Mouse (Mus musculus) liver, embryonic 16.5 days (tissue): ENCODE results near the gene Arhgef3. TPM values are rescaled to one million over a fixed set of nuclear protein-coding genes. Genes with fewer than 3 reads are reported as not detected.
A peak's percentile ranks its signal among the peaks of the same experiment; 100 is the strongest.

Experiments used
- ATAC-seq: fragments of 200-750 bp; cut with Nextera tagmentation; 2 replicates; pipeline ENCODE4 v1.8.0; 2017; ENCODE audit warnings: low read depth, mild to moderate bottlenecking, moderate number of reproducible peaks, moderate library complexity
- H3K27ac ChIP-seq: fragments of 300-500 bp; sonication (generic); 2 replicates; pipeline ENCODE4 v1.5.1; 2014; ENCODE audit warnings: mild to moderate bottlenecking, low read length
- H3K27me3 ChIP-seq: fragments of 300-500 bp; sonication (generic); 2 replicates; pipeline ENCODE4 v1.6.1; 2014; ENCODE audit warnings: low read depth, low read length, mixed read lengths; ENCODE audit not compliant: control insufficient read depth, insufficient read depth
- H3K36me3 ChIP-seq: fragments of 300-500 bp; sonication (generic); 2 replicates; pipeline ENCODE4 v1.6.1; 2014; ENCODE audit warnings: mild to moderate bottlenecking; ENCODE audit not compliant: control insufficient read depth, insufficient read depth
- H3K4me1 ChIP-seq: fragments of 300-500 bp; sonication (generic); 2 replicates; pipeline ENCODE4 v1.6.1; 2014; ENCODE audit warnings: low read depth, low read length, mixed read lengths; ENCODE audit not compliant: control insufficient read depth
- H3K4me2 ChIP-seq: fragments of 300-500 bp; sonication (generic); 2 replicates; pipeline ENCODE4 v1.6.1; 2014; ENCODE audit warnings: low read depth, low read length, mixed read lengths
- H3K4me3 ChIP-seq: fragments of 300-500 bp; sonication (generic); 2 replicates; pipeline ENCODE4 v1.5.1; 2014; ENCODE audit warnings: low read depth, mild to moderate bottlenecking, low read length
- H3K9ac ChIP-seq: fragments of 300-500 bp; sonication (generic); 2 replicates; pipeline ENCODE4 v1.6.1; 2014; ENCODE audit warnings: low read depth, low read length
- H3K9me3 ChIP-seq: fragments of 300-500 bp; sonication (generic); replicated peaks from 2 replicates; pipeline ENCODE4 v1.6.1; 2016; ENCODE audit warnings: low read length; ENCODE audit not compliant: control insufficient read depth
- WGBS: fragments of 180-500 bp; shearing (Covaris S2); extraction: QIAGEN DNeasy Blood & Tissue Kit; methylation state at CpG from one replicate; pipeline ENCODE4 v1.1.7; 2014; ENCODE audit not compliant: insufficient replicate concordance; 5-methylcytosine and 5-hydroxymethylcytosine counted together
- polyA plus RNA-seq: library from polyadenylated mRNA; unstranded; fragments of >200 nt; fragmentation: Nextera tagmentation; extraction: Ambion mirVana; gene quantifications from 2 replicates; pipeline ENCODE4 v1.2.1, GENCODE M21; 2015

Gene Arhgef3
- polyA plus RNA-seq, 1 experiment from 2014 or later = 12.5 TPM

DNA sequence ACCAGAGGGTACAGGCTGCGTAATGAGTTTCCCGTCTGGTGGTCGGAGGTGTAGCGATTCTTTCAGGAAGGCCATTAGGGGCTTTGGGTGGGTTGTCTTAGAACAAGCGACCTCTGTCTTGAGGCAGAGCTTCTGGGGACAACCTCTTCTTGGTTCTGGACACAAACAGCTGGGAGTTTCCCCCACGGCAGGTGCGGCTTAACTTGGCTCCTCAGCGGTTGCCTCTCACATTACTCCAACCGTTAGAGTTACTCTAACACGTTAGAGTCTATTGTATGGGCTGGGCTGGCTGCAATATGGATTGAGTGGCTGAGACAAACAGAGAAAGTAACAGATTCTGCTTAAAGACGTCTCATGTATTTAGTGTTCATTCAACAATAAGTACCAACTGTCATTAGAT, 60.6 kb downstream of the Arhgef3 start:
- WGBS = 65% methylated on average over 11 of the region's 11 CpGs
- H3K4me2 ChIP-seq = no peak overlapping the region
- no peaks in the 10 kb centered on the region; the same call in 1 of the 2 replicates for H3K4me1 ChIP-seq
- no peaks in the 10 kb centered on the region for H3K9me3 ChIP-seq
- no peak overlapping the region for H3K4me3 ChIP-seq
- H3K27ac ChIP-seq = no peak overlapping the region
- no peak overlapping the region for H3K9ac ChIP-seq
- no peaks in the 10 kb centered on the region for H3K27me3 ChIP-seq
- no peaks in the 10 kb centered on the region for H3K36me3 ChIP-seq
- ATAC-seq = no peak

DNA sequence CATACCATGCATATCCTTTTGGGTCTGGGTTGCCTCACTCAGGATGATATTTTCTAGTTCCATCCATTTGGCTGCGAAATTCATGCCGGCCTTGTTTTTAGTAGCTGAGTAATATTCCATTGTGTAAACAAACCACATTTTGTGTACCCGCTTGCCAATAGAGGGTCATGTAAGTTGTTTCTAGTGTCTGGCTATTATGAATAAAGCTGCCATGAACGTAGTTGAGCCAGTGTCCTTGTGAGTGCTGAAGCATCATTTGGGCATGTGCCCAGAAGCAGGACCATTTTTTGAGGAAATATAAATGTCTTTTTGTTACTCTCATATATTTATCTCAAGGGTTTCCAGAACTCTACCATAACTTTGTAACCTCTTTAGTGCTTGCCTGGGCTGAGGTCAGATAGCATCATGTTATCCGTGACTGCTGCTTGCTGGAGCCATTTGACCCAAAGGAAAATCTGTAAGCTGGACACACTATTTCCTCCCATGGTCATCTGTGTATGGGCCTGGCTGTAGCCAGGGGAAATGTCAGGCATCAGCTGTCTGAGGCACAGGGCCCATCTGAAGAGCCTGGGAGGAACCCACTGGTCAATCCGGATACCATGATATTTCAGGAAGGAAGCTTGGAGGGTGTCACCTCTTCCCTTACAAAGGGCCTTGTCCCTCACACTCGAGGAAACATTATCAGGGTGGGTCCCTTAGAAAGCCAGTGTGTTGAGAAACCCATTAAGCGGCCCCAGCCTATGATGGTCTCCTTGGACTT, 63.3 kb downstream of the Arhgef3 start:
- H3K36me3 ChIP-seq = no peaks in the 10 kb centered on the region
- peak; percentile 28; the same call in 1 of the 2 replicates for ATAC-seq
- WGBS = 53% methylated on average over 8 of the region's 8 CpGs
- H3K9ac ChIP-seq = no peak overlapping the region
- H3K4me3 ChIP-seq = no peak overlapping the region
- no peaks in the 10 kb centered on the region for H3K9me3 ChIP-seq
- peaks cover 2% of the 10 kb centered on the region; the same call in 1 of the 2 replicates for H3K4me1 ChIP-seq
- H3K27me3 ChIP-seq = no peaks in the 10 kb centered on the region
- no peak overlapping the region for H3K4me2 ChIP-seq
- no peak overlapping the region for H3K27ac ChIP-seq

DNA sequence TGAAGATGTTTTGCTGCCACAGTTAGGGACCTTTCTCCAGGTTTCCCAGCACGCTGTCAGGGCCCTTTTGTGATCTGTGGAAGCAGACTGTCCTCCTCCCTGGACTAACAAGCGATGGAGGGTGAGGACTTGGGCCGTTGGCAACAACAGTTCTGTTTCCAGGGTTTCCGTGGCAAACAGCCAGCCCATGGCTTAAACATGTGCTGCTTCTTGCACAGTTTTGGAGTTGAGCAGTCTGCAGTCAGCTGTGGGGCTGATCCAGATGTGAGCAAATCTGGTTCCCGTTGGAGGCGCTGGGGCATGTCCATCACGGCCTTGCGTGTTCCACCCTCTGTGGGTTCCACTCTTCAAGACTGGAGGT, 63.8 kb downstream of the Arhgef3 start:
- H3K27me3 ChIP-seq = no peaks in the 10 kb centered on the region
- ATAC-seq = no peak; the same call in 1 of the 2 replicates

DNA sequence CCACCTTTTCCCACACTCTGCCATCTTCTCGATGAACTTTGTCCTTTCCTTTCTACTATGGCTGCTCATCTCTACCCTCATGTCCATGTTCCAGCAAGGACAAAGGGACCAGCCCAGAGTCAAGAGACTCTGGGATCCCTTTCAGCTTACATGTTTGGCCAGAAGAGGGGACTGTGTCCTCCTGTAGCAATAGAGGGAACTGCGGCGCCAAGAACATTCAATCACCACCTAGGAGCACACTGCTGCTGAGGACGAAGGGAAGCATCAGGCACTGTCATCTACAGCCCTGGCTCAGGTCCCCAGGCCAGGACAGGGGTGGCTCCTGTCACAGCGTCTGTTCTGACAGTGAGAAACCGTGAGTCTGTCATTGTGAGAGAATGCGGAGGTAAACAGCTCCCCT, 65.1 kb downstream of the Arhgef3 start:
- peaks cover 3% of the 10 kb centered on the region; the same call in 1 of the 2 replicates for H3K4me1 ChIP-seq
- H3K4me2 ChIP-seq = no peak overlapping the region
- no peaks in the 10 kb centered on the region for H3K36me3 ChIP-seq
- no peak overlapping the region for H3K9ac ChIP-seq
- H3K27ac ChIP-seq = no peak overlapping the region
- H3K27me3 ChIP-seq = no peaks in the 10 kb centered on the region
- H3K4me3 ChIP-seq = no peak overlapping the region
- 70% methylated on average over 7 of the region's 7 CpGs for WGBS
- H3K9me3 ChIP-seq = no peaks in the 10 kb centered on the region
- ATAC-seq = no peak

More for the DNA sequence above, 63.8 kb downstream of the Arhgef3 start:
- Histone ChIP-seq H3K27ac (no peak overlapping the region), H3K36me3 (no peaks in the 10 kb centered on the region), H3K4me1 (peaks cover 3% of the 10 kb centered on the region; the same call in 1 of the 2 replicates), H3K9me3 (no peaks in the 10 kb centered on the region), H3K4me2 (no peak overlapping the region), H3K9ac (no peak overlapping the region), H3K4me3 (no peak overlapping the region)
- WGBS = 74% methylated on average over 8 of the region's 8 CpGs

DNA sequence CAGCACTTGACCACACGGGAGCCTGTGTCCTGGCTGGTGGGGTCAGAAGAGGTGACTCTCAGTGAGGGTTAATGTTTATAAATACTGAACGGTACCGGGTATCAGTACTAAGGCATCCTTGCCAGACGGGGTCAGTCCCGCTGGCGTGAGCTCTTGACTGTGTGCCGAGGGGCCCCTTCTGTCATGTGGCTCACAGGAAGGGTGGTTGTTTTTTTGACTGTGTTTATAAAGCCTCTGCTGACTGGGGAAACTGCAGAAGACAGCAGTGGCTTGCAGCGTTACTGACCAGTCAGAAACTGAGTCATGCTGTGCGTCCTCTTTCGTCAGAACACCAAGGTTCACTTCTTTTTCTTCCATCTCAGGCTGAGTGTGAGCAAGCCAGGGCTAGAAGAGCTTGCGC, 67.4 kb downstream of the Arhgef3 start:
- WGBS = 39% methylated on average over 11 of the region's 11 CpGs
- Histone ChIP-seq H3K27ac (0 out of 2 replicates have a peak overlapping the region, but pooled peaks have one; percentile 19), H3K4me3 (no peak overlapping the region), H3K9me3 (no peaks in the 10 kb centered on the region), H3K4me1 (peaks cover 3% of the 10 kb centered on the region; the same call in 1 of the 2 replicates), H3K27me3 (no peaks in the 10 kb centered on the region), H3K36me3 (no peaks in the 10 kb centered on the region), H3K9ac (no peak overlapping the region), H3K4me2 (no peak overlapping the region)
- peak; percentile 22; the same call in 1 of the 2 replicates for ATAC-seq

DNA sequence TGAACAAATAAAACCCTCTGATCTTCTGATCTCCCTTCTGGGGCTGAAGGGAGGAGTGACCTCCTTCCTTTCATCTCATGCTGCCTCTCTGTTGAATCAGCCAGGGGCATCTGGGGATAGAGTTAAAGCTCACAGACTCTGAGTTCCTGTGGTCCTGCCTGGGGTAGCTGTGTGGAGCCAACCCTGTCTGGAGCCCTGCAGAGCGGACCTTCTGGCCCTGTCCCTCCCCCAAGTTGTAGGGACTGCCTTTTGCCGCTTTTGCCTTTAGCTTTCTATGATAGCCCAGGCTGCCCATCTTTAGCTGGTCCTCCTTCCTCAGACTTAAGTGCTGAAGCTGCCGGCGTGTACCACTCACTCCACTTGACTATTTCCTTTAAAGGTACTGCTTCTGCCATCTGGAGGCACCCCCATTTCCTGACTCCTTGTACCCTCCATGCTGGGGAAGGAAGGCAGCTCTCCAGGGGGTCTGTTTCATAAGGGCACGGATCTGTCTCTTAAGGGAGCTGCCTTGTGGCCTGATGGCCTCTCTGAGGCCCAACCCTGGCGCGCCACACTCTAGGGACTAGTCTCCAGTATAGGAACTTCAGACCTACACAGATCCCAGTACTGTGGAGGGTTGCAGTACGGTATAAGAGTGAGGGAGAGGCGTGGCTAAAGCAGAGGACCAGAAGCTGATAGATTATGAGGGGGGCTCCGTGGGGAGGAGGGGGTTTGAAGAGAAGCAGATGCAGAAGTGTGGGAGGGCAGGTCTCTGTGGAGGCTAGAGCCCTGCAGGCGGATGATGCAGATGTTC, 68.1 kb downstream of the Arhgef3 start:
- no peak overlapping the region for H3K9ac ChIP-seq
- H3K4me3 ChIP-seq = no peak overlapping the region
- no peaks in the 10 kb centered on the region for H3K9me3 ChIP-seq
- H3K4me2 ChIP-seq = no peak overlapping the region
- no peaks in the 10 kb centered on the region for H3K27me3 ChIP-seq
- H3K27ac ChIP-seq = no peak overlapping the region
- H3K36me3 ChIP-seq = no peaks in the 10 kb centered on the region
- WGBS = 49% methylated on average over 11 of the region's 11 CpGs
- peaks cover 3% of the 10 kb centered on the region; the same call in 1 of the 2 replicates for H3K4me1 ChIP-seq
- no peak for ATAC-seq

DNA sequence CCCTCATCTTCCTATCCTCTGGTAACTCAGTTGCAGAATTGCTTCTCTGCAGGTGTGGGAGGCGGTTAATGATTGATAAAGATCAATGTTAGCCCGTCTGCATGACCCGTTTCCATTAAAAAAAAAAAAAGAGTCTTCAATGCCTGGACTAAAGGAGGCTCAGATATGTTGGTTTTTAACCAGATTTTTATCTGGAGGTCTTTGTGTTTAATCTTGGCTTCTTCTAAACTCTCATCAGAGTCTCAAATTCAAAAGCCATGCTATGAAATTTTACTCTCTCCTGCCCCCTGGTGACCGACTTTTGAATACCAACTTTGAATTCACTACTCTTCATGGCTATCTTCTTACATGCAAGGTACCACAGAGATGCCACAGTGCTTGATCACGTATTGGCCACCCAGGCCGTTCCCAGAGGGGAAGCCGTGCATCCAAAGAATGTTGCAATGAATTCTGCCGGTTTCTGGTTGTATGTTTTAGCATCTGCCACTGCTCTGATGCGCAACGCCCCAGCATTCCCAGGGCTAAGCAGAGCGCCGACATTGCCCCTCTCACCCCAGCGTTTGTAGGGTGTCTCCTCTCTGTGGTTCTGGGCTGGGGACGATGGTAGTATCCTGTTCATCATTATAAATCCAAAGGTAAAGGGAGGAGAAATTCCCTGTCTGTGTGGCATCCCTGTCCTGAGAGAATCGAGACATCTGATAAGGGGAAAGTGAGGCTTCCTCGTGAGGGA, 69.0 kb downstream of the Arhgef3 start:
- ATAC-seq = no peak
- H3K36me3 ChIP-seq = no peaks in the 10 kb centered on the region
- peak overlapping the region; percentile 15; the same call in 1 of the 2 replicates for H3K4me2 ChIP-seq
- no peak overlapping the region for H3K9ac ChIP-seq
- WGBS = 49% methylated on average over 16 of the region's 16 CpGs
- no peak overlapping the region for H3K27ac ChIP-seq
- no peaks in the 10 kb centered on the region for H3K27me3 ChIP-seq
- H3K4me3 ChIP-seq = no peak overlapping the region
- H3K9me3 ChIP-seq = no peaks in the 10 kb centered on the region
- peaks cover 3% of the 10 kb centered on the region; the same call in 1 of the 2 replicates for H3K4me1 ChIP-seq

DNA sequence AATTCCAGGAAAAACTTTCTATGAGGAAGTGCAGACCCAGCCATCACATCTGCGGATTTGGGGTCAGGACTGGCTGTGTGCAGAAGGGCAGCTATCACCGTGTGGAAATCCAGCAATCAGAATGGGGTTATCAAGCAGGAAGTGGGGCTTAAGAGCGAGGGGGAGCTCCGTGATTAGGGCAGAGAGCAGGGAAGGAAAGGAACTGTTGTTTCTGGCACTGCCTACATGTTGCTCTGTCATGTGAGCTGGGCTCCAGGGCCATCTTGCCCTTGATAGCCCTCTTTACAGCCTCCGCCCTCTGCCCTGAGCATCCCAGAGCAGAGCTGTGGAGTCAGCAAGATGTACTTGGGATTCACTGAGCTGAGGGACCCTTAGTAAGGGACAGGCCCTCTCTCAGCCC, 71.2 kb downstream of the Arhgef3 start:
- H3K36me3 ChIP-seq = no peaks in the 10 kb centered on the region
- no peak overlapping the region for H3K4me3 ChIP-seq
- H3K4me1 ChIP-seq = peaks cover 3% of the 10 kb centered on the region; the same call in 1 of the 2 replicates
- no peak overlapping the region for H3K4me2 ChIP-seq
- no peak for ATAC-seq
- H3K9ac ChIP-seq = no peak overlapping the region
- no peaks in the 10 kb centered on the region for H3K9me3 ChIP-seq
- 38% methylated on average over 5 of the region's 5 CpGs for WGBS
- no peaks in the 10 kb centered on the region for H3K27me3 ChIP-seq
- H3K27ac ChIP-seq = no peak overlapping the region
